Mouse (Mus musculus) Patski (cell line): ENCODE results near the gene Robo1. TPM values are rescaled to one million over a fixed set of nuclear protein-coding genes. Genes with fewer than 3 reads are reported as not detected.

Source experiments
- ATAC-seq: fragments of 100-300 bp; one replicate; pipeline ENCODE4 v1.8.0; 2021
- CTCF ChIA-PET: fragments of 350-600 bp; sonication (Branson Sonifier 250); formaldehyde crosslinking; loops from one replicate; lab custom pipeline; 2022; ENCODE audit warnings: inconsistent platforms; lab: Charles Lee
- POLR2A ChIA-PET: fragments of 350-600 bp; sonication (Branson Sonifier 250); formaldehyde crosslinking; loops from one replicate; lab custom pipeline; 2022; ENCODE audit warnings: antibody characterized with exemption, inconsistent platforms; lab: Charles Lee
- DNase-seq: peaks from one replicate; pipeline ENCODE4 v3.0.0-alpha.2; 2011; ENCODE audit warnings: low read depth, low spot score
- H3K27me3 ChIP-seq: fragments of 371-371 bp; one replicate; pipeline ENCODE4 v1.5.1; 2021
- CTCF ChIP-seq: fragments of 100-300 bp; IDR thresholded peaks from one replicate; pipeline ENCODE4 v1.5.1; 2021
- in situ Hi-C: fragments of 300-500 bp; cut with MboI; formaldehyde crosslinking; loops from 3 replicates; pipeline ENCODE4 v1.11.1; 2018; ENCODE audit warnings: low pct_unique_long_range_greater_than_20kb, mixed read lengths
- polyA plus RNA-seq: library from polyadenylated mRNA; unstranded; gene quantifications from one replicate; pipeline ENCODE4 v1.2.3, GENCODE M21; 2021

Robo1 gene
- polyA plus RNA-seq, 1 experiment from 2014 or later = not detected

- H3K27me3 ChIP-seq = peaks cover 4% of the 10 kb centered on the region
- no peak for DNase-seq
- in situ Hi-C loops = no loop called here
- ChIA-PET POLR2A (no interaction called here), CTCF (no interaction called here)
- ATAC-seq = no peak
- no peak for TF ChIP-seq CTCF
Observed at GRCm38 (mm10) chr16:72458155-72458554, 150.0 kb downstream of the Robo1 start.

GRCm38 (mm10) chr16:72458576-72458975 lies 150.5 kb downstream of the Robo1 start:
- ATAC-seq (no peak), DNase-seq (no peak)
- POLR2A ChIA-PET = no interaction called here
- TF ChIP-seq CTCF = no peak
- CTCF ChIA-PET = no interaction called here
- in situ Hi-C loops = no loop called here
- H3K27me3 ChIP-seq = peaks cover 5% of the 10 kb centered on the region

- ATAC-seq (no peak), DNase-seq (no peak)
- no peak for TF ChIP-seq CTCF
- POLR2A ChIA-PET = no interaction called here
- CTCF ChIA-PET = no interaction called here
- in situ Hi-C loops = no loop called here
- peaks cover 5% of the 10 kb centered on the region for H3K27me3 ChIP-seq
Observed at GRCm38 (mm10) chr16:72465696-72466095, 157.6 kb downstream of the Robo1 start.

- ChIA-PET CTCF (no interaction called here), POLR2A (no interaction called here)
- in situ Hi-C loops = no loop called here
- no peak for DNase-seq
- no peak for TF ChIP-seq CTCF
- no peaks in the 10 kb centered on the region for H3K27me3 ChIP-seq
- ATAC-seq = no peak
Observed at GRCm38 (mm10) chr16:72470037-72470673, 162.0 kb downstream of the Robo1 start.

GRCm38 (mm10) chr16:72510716-72511199 lies 202.7 kb downstream of the Robo1 start:
- no peak for DNase-seq
- no peak for TF ChIP-seq CTCF

GRCm38 (mm10) chr16:72531337-72531736 lies 223.2 kb downstream of the Robo1 start:
- in situ Hi-C loops = no loop called here

More at GRCm38 (mm10) chr16:72510716-72511199, 202.7 kb downstream of the Robo1 start:
- ATAC-seq = no peak
- POLR2A ChIA-PET = no interaction called here
- H3K27me3 ChIP-seq = peaks cover 3% of the 10 kb centered on the region
- in situ Hi-C loops = no loop called here
- CTCF ChIA-PET = no interaction called here

GRCm38 (mm10) chr16:72533900-72534571 lies 225.9 kb downstream of the Robo1 start:
- POLR2A ChIA-PET = no interaction called here
- in situ Hi-C loops = no loop called here
- TF ChIP-seq CTCF = no peak
- DNase-seq (no peak), ATAC-seq (no peak)
- CTCF ChIA-PET = no interaction called here
- no peaks in the 10 kb centered on the region for H3K27me3 ChIP-seq

More at GRCm38 (mm10) chr16:72531337-72531736, 223.2 kb downstream of the Robo1 start:
- ChIA-PET POLR2A (no interaction called here), CTCF (no interaction called here)
- TF ChIP-seq CTCF = no peak
- DNase-seq (no peak), ATAC-seq (no peak)
- no peaks in the 10 kb centered on the region for H3K27me3 ChIP-seq

GRCm38 (mm10) chr16:72538171-72538570 lies 230.1 kb downstream of the Robo1 start:
- ChIA-PET POLR2A (no interaction called here), CTCF (no interaction called here)
- TF ChIP-seq CTCF = no peak
- in situ Hi-C loops = no loop called here
- no peak for ATAC-seq
- H3K27me3 ChIP-seq = no peaks in the 10 kb centered on the region
- DNase-seq = no peak

- no peak for ATAC-seq
- DNase-seq = no peak
- H3K27me3 ChIP-seq = no peaks in the 10 kb centered on the region
- ChIA-PET CTCF (no interaction called here), POLR2A (interaction anchor here (0.6 kb wide), 1 partner anchor 10 kb away, joined by 6 read pairs; no protein-coding TSS in a partner anchor)
- in situ Hi-C loops = no loop called here
- no peak for TF ChIP-seq CTCF
Observed at GRCm38 (mm10) chr16:72543928-72544327, 235.8 kb downstream of the Robo1 start.

- in situ Hi-C loops = no loop called here
- DNase-seq (no peak), ATAC-seq (no peak)
- no peak for TF ChIP-seq CTCF
- H3K27me3 ChIP-seq = no peaks in the 10 kb centered on the region
- ChIA-PET CTCF (no interaction called here), POLR2A (no interaction called here)
Observed at GRCm38 (mm10) chr16:72544950-72545349, 236.8 kb downstream of the Robo1 start.

GRCm38 (mm10) chr16:72551672-72552243 lies 243.7 kb downstream of the Robo1 start:
- POLR2A ChIA-PET = no interaction called here
- CTCF ChIA-PET = no interaction called here
- TF ChIP-seq CTCF = no peak
- in situ Hi-C loops = no loop called here
- DNase-seq (no peak), ATAC-seq (no peak)
- no peaks in the 10 kb centered on the region for H3K27me3 ChIP-seq
